Mouse (Mus musculus) central nervous system, embryonic 14 days (tissue): ENCODE data around the gene Fosl1. TPM values are rescaled to one million over a fixed set of nuclear protein-coding genes. Genes with fewer than 3 reads are reported as not detected.

Experiments
- polyA plus RNA-seq: library from polyadenylated mRNA; depleted of rRNA; stranded (reverse); fragments of >200 nt; gene quantifications from 2 replicates; pipeline ENCODE4 v1.2.3, GENCODE M21; 2012; rRNA removed

The Fosl1 gene
- 0.05 TPM in 1 of 2 replicates, not detected in the other for polyA plus RNA-seq

GRCm38 (mm10) chr19:5447515-5448353, at the start of gene Fosl1:
TSS of gene Fosl1 (plus strand) at chr19:5447547.

DNA sequence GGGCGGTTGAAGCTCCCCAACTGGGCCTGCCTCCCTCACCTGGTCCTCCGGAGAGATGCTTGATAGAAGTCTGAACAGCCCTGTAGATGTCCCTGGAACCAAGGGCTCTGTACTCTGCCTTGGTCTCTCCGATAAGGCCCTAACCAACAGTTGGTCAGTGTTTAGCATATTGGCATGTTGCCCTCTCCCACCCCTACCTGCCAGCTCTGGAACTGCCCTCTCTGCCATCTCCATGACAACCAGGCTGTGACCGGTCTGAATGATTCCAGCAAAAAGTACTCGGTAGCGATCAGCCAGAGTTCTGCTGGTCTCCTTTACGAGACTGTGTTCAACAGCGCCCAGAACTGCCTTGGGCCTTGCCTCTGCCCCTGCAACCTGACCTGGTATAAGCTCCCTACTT, 45.1 kb upstream of the Fosl1 start, which contains the start of gene Tsga10ip:
Tsga10ip (minus strand) TSS at position 234 of the 400 bp plus-strand sequence.

DNA sequence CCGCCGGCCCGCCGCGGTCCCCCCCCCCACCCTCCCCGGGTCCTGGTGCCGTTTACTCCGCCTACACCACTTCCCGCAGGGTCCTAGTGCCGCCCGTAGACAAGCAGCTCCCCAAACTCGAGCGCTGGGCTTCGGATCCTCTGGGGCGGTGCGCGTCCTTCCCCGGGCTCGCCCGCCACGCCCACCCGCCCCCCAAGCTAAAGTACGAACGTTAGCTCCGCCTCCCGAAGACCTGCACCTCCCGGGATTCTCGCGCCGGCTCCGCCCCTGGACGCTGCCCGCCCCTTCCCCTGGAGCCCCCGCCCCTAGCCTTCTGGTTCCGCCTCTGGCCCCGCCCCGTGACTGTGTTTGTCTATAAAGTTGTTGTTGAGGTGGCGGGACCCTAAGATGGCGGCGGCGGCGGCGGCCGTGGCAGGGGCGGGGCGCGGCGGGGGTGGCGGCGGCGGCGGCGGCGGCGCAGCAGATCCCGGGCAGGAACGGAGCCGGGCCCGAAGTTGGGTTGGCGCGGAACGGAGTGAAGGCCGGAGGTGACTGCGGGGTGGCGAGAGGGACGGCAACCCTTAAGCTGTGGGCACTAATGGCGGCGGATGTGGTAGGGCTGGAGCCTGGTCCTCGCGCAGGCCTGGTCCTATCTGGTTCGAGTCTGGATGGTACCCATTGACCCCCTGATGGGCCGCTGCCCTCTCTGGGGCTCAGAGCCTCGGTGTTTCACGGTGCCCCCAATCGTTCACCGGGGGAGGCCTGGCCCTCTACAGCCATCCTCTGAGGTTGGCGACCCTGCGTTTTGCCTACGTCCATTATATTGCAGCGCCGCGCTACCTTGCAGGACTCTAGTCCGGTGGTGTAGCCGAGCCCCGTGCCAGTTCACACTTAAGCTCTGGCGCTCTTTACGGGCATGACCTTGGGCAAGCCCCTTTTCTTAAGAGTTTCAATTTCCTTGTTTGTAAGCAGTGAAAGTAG, 22.3 kb upstream of the Fosl1 start, which contains the start of the genes Drap1 and AI837181:
Drap1 (minus strand) TSS at position 198 of the 960 bp plus-strand sequence.
AI837181 (plus strand) TSS at position 363 of the 960 bp plus-strand sequence.

GRCm38 (mm10) chr19:5457746-5458442, 10.5 kb downstream of the Fosl1 start, which contains the start of gene Ccdc85b:
TSS of gene Ccdc85b (minus strand) at chr19:5457894.

GRCm38 (mm10) chr19:5460465-5460911, 13.1 kb downstream of the Fosl1 start, which contains the start of gene Fibp:
TSS of gene Fibp (plus strand) at chr19:5460615.

DNA sequence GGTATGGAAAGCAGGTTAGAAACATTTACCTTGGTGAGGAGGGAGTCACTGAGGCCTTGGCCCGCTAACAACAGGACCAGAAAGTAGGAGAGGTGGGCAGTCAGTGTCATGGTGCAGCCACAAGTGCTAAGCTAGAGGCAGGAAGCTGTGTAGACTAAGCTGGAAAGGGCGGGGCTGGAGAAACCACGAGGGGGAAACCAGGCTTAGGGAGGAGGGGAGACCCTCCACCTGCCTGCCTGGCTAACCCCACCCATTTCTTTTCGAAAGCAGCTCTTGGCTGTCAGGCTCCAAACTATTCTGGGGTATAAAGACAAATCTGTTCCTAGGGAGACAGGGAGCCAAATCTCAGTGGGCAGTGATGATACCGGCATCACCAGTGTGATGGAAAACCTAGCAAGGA, 21.0 kb downstream of the Fosl1 start, which contains the start of gene Ctsw:
Ctsw (minus strand) TSS at position 134 of the 400 bp plus-strand sequence.

DNA sequence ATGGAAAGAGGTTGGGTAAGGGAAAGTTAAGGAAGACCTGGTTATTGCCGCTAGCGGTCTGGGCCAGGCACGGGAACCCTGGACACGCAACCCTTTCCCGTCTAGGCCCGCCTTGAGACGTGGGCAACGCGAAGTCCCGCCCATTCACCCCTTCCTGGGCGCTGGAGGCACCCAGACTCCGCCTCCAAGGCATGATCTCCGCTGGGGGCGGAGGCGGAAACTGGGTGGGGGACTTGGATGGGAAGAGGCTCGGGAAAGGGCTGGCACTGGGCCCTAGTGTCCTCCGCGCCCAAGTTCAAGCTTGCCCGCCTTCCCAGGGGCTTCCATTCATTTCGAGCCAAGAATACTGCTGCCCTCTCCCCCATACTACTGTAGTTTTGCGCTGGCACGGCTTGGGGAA, 26.4 kb downstream of the Fosl1 start, which contains the start of gene Efemp2:
Efemp2 (plus strand) TSS at position 235 of the 400 bp plus-strand sequence.

DNA sequence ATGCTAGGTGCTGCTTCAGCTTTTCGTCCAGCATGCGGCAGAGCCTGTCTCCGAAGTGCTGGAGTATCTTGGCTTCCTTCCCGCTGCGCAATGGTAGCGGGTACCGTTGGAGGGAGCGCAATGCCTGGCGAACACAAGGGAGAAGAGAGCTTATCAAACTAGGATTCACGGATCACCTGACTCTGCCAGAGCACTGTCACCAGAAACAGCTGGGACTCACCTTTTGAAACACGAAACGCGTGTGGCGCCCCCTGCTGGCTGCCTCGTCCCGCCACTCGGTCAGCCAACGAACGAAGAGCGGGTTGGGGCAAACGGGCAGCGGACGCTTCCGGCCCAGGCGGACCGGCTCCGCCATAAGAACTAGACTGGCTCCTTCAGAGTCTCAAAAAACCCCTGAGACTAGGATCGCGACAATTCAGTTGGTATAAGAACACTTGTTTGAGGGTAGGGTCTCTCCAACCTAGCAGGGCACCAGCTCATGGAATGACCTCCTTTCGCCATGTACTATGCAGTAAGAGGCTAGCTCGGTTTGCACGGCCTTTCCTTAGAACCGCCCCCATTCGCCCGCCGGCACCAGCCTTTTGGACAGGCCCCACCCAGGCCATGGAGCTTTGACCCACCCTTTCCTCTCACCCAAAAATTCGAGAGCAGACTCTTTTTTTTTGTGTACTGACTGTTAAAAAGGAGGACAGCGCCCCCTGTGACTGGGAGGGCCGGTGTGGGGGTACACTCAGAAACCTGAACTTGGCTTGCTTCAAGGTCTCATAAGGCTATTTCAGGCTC, 40.6 kb downstream of the Fosl1 start, which contains the start of gene Mus81:
Mus81 (minus strand) TSS at position 635 of the 783 bp plus-strand sequence.

DNA sequence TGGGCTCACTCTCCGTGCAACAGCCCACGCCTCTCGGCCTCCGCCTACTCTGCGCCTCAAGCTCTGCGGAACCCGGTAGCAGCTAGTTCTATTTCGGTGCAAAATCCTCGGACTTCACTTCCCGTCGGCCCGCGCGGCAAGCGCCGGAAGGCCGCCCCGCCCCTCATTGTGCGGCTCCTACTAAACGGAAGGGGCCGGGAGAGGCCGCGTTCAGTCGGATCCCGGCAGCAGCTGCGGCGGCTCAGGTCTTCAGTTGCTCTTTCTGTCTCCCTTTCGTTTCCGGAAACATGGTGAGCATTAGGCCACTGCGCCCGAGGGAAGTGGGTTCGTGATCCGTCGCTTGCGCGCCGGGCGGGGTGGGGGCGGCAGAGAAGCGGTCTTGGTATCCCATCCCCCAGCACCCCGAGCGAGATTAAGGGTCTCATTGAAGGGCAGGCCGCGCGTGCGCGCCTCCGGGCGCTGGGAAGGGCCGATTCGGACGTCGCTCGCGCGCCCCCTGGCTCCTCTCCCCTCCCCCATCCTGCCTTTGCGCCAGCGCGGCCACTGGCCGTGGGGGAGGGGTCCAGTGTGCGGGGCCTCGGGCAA, 43.1 kb downstream of the Fosl1 start, which contains the start of gene Cfl1:
Cfl1 (plus strand) TSS at position 143 of the 585 bp plus-strand sequence.

GRCm38 (mm10) chr19:5503687-5504086, 56.3 kb downstream of the Fosl1 start, which contains the start of gene 1700020D05Rik:
TSS of gene 1700020D05Rik (minus strand) at chr19:5503787.

Other genes starting within 250 kb of the Fosl1 start
- 45.1 and 54.2 TPM in 2 replicates for gene Pacs1, start 174.4 kb upstream of the Fosl1 start, polyA plus RNA-seq
- 197 and 209 TPM in 2 replicates for gene Sf3b2, start 152.1 kb upstream of the Fosl1 start, polyA plus RNA-seq
- gene Gal3st3, start 149.2 kb upstream of the Fosl1 start, polyA plus RNA-seq, result 35.0 and 36.4 TPM in 2 replicates
- not detected in 2 replicates for gene Catsper1, start 111.8 kb upstream of the Fosl1 start, polyA plus RNA-seq
- gene Cst6, start 98.0 kb upstream of the Fosl1 start, polyA plus RNA-seq, result 2.2 and 2.4 TPM in 2 replicates
- 42.2 and 43.6 TPM in 2 replicates for gene Eif1ad, start 80.8 kb upstream of the Fosl1 start, polyA plus RNA-seq
- gene Banf1, start 80.4 kb upstream of the Fosl1 start, polyA plus RNA-seq, result 200 and 202 TPM in 2 replicates
- gene Sart1, start 58.8 kb upstream of the Fosl1 start, polyA plus RNA-seq, result 89.8 and 93.4 TPM in 2 replicates
- gene Tsga10ip, start 45.0 kb upstream of the Fosl1 start, polyA plus RNA-seq, result 0.05 TPM in 1 of 2 replicates, not detected in the other
- gene Drap1, start 22.6 kb upstream of the Fosl1 start, polyA plus RNA-seq, result 304 and 309 TPM in 2 replicates
- gene AI837181, start 22.4 kb upstream of the Fosl1 start, polyA plus RNA-seq, result 76.5 and 85.9 TPM in 2 replicates
- gene Ccdc85b, start 10.3 kb downstream of the Fosl1 start, polyA plus RNA-seq, result 10.6 and 11.6 TPM in 2 replicates
- 216 and 221 TPM in 2 replicates for gene Fibp, start 13.1 kb downstream of the Fosl1 start, polyA plus RNA-seq
- 2.6 and 2.7 TPM in 2 replicates for gene Ctsw, start 21.0 kb downstream of the Fosl1 start, polyA plus RNA-seq
- 50.0 and 85.2 TPM in 2 replicates for gene Efemp2, start 26.4 kb downstream of the Fosl1 start, polyA plus RNA-seq
- gene Mus81, start 40.9 kb downstream of the Fosl1 start, polyA plus RNA-seq, result 57.1 and 64.2 TPM in 2 replicates
- gene Cfl1, start 42.9 kb downstream of the Fosl1 start, polyA plus RNA-seq, result 1,583 and 1,664 TPM in 2 replicates
- 3.8 and 4.0 TPM in 2 replicates for gene 1700020D05Rik, start 56.2 kb downstream of the Fosl1 start, polyA plus RNA-seq
- gene Snx32, start 63.0 kb downstream of the Fosl1 start, polyA plus RNA-seq, result 103 and 108 TPM in 2 replicates
- gene Ovol1, start 113.1 kb downstream of the Fosl1 start, polyA plus RNA-seq, result 0.05 and 0.56 TPM in 2 replicates
- 2.4 and 2.5 TPM in 2 replicates for gene Ap5b1, start 120.5 kb downstream of the Fosl1 start, polyA plus RNA-seq
- 90.9 and 107 TPM in 2 replicates for gene Rnaseh2c, start 154.3 kb downstream of the Fosl1 start, polyA plus RNA-seq
- 155 and 159 TPM in 2 replicates for gene Kat5, start 162.7 kb downstream of the Fosl1 start, polyA plus RNA-seq
- 38.6 and 41.9 TPM in 2 replicates for gene Rela, start 189.9 kb downstream of the Fosl1 start, polyA plus RNA-seq
- gene Sipa1, start 216.2 kb downstream of the Fosl1 start, polyA plus RNA-seq, result 25.8 and 34.4 TPM in 2 replicates
- 20.8 and 24.0 TPM in 2 replicates for gene Map3k11, start 241.2 kb downstream of the Fosl1 start, polyA plus RNA-seq
- gene Pcnx3, start 241.4 kb downstream of the Fosl1 start, polyA plus RNA-seq, result 80.3 and 94.9 TPM in 2 replicates